Mouse (Mus musculus): ENCODE results near the gene Cd34.

- TF ChIP-seq CTCF (IDR thresholded peaks at IDR 0.05; ENCODE audit: low read depth) = no peak
- TF ChIP-seq EP300 (optimal IDR thresholded peaks at IDR 0.05) = no peak
Observed at GRCm38 (mm10) chr1:194993409-194993988, 54.9 kb downstream of the Cd34 start.
